Mouse (Mus musculus): ENCODE results near the gene Cab39. TPM values are rescaled to one million over a fixed set of nuclear protein-coding genes. Genes with fewer than 3 reads are reported as not detected.

Cab39 gene
- polyA plus RNA-seq (2014; fragmentation: Nextera tagmentation; extraction: Ambion mirVana) = 39.7 and 41.4 TPM in 2 replicates

DNA sequence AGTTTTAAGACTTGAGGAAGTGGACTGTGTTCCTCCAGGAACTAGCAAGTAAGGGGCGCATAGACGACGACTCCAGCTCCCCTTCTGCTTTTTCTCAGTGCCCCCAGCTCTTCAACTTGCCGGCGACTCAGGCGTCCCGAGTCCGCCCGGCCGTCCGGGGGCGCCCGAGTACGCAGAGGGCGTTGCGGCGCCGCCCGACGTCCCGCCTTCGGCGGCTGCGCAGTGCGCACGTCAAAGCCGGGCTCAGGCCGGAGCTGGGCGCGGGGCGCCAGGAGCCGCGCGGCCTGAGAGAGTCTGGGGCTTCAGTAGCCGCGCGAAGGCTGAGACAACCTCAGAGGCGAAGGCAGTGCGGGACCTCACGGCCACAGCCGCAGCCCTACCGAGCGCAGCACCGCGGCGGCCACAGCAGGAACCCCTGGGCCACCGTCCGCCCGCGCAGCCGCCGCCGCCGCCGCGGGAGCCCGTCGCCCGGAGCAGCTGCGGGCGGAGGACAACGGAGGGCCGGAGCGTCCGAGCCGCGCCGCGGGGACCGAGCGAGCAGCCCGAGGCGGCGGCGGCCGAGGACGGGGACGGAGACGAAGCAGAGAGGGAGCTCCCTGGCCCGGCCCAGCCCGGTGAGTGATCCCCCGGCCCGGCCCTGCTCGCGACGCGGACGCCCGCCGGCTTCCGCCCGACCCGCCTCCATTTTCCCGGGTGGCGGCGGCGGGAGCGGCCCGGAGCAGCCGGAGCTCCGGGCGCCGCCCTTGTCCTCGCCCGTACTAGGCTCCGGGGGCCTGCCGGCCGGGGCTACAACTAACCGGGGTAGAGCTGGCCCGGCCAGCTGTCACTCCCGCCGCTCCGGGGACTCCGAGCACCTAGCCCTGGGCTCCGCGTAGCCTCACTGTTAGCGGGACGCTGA lies at the start of gene Cab39:
Gene Cab39 (plus strand): TSS at position 234 of the 898 bp plus-strand sequence.
- peaks cover 10% of the 10 kb centered on the region for H3K36me3 ChIP-seq (ENCODE audit: control insufficient read depth, insufficient read depth, low read length)
- peak within 1 kb of the TSS; percentile 75 to 97 for H3K27ac ChIP-seq (replicated peaks in 1 of 2; ENCODE audit: control insufficient read depth in 1 of 2, insufficient read depth in 1 of 2, low read depth in 2 of 2, low read length in 2 of 2)
- under 1% methylated on average over 93 of the region's 118 CpGs for WGBS
- H3K4me1 ChIP-seq (ENCODE audit: control insufficient read depth in 2 of 2, insufficient read depth in 2 of 2, low read length in 2 of 2) = peaks cover 2 to 20% of the 10 kb centered on the region in 2 experiments; a peak in 3 of 4 replicates
- H3K9ac ChIP-seq (ENCODE audit: low read length) = peak within 1 kb of the TSS; percentile 98
- H3K9me3 ChIP-seq (ENCODE audit: control insufficient read depth, low read length) = no peaks in the 10 kb centered on the region
- ATAC-seq (ENCODE audit: insufficient number of reproducible peaks, insufficient read depth, low FRiP score, low read depth) = peak; percentile 90
- H3K27me3 ChIP-seq (ENCODE audit: control insufficient read depth, insufficient read depth, low read length) = no peaks in the 10 kb centered on the region
- H3K4me2 ChIP-seq (ENCODE audit: low read length) = peak within 1 kb of the TSS; percentile 81
- peak within 1 kb of the TSS; percentile 74 to 99 for H3K4me3 ChIP-seq (ENCODE audit: control insufficient read depth in 1 of 2, insufficient read depth in 1 of 2, low read depth in 1 of 2, low read length in 2 of 2)

DNA sequence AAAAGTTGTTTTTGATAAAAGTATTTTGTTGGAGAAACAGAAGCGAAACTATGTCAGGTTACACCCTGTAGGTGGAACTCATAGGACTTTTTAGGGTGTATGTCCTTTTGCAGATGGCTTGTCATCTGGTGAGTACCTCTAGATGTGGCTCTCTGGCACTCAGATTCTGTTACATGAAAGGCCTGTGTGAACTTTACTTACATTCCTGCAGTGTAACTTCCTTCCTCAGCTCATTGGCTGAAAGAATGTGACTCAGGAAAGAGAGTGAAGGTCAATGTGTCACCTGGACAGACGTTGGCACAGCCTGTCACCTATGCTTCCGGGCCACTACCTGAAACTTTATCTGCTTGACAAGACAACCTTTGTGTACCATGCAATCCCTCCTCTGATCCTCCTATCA lies 48.7 kb upstream of the Cab39 start:
- Histone ChIP-seq H3K4me3 (ENCODE audit: control insufficient read depth in 1 of 2, insufficient read depth in 1 of 2, low read depth in 1 of 2, low read length in 2 of 2) (no peak overlapping the region), H3K4me2 (ENCODE audit: low read length) (no peak overlapping the region), H3K9ac (ENCODE audit: low read length) (no peak overlapping the region), H3K27ac (replicated peaks in 1 of 2; ENCODE audit: control insufficient read depth in 1 of 2, insufficient read depth in 1 of 2, low read depth in 2 of 2, low read length in 2 of 2) (no peak overlapping the region), H3K9me3 (ENCODE audit: control insufficient read depth, low read length) (no peaks in the 10 kb centered on the region), H3K4me1 (ENCODE audit: control insufficient read depth in 2 of 2, insufficient read depth in 2 of 2, low read length in 2 of 2) (no peaks in the 10 kb centered on the region), H3K36me3 (ENCODE audit: control insufficient read depth, insufficient read depth, low read length) (no peaks in the 10 kb centered on the region), H3K27me3 (ENCODE audit: control insufficient read depth, insufficient read depth, low read length) (no peaks in the 10 kb centered on the region)
- ATAC-seq (ENCODE audit: insufficient number of reproducible peaks, insufficient read depth, low FRiP score, low read depth) = no peak
- 79% methylated on average over 3 of the region's 3 CpGs for WGBS

DNA sequence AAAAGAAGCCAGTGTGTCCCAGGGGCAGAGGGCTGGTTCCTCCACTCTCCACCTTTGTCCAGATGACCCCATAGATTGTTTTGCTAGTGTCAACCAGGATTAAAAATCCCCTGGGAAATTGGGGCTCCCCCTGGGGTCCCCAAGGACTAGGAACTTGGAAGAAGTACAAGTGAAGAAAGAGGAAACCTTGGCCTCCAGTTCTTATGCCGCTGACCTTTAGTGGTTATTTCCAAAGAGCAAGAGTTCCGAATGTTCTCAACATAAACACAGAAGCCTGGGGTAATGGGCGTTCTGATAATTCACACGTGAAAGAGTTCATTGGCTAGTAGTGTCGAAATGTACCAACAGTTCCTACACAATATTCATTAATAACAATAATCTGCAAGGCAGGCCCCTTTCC lies 46.7 kb upstream of the Cab39 start:
- peaks cover 5 to 8% of the 10 kb centered on the region in 2 experiments for H3K4me1 ChIP-seq (ENCODE audit: control insufficient read depth in 2 of 2, insufficient read depth in 2 of 2, low read length in 2 of 2)
- no peak overlapping the region for H3K4me3 ChIP-seq (ENCODE audit: control insufficient read depth in 1 of 2, insufficient read depth in 1 of 2, low read depth in 1 of 2, low read length in 2 of 2)
- H3K4me2 ChIP-seq (ENCODE audit: low read length) = no peak overlapping the region
- no peaks in the 10 kb centered on the region for H3K27me3 ChIP-seq (ENCODE audit: control insufficient read depth, insufficient read depth, low read length)
- no peaks in the 10 kb centered on the region for H3K36me3 ChIP-seq (ENCODE audit: control insufficient read depth, insufficient read depth, low read length)
- WGBS = 86% methylated on average over 5 of the region's 5 CpGs
- no peak for ATAC-seq (ENCODE audit: insufficient number of reproducible peaks, insufficient read depth, low FRiP score, low read depth)
- no peak overlapping the region for H3K27ac ChIP-seq (replicated peaks in 1 of 2; ENCODE audit: control insufficient read depth in 1 of 2, insufficient read depth in 1 of 2, low read depth in 2 of 2, low read length in 2 of 2)
- no peaks in the 10 kb centered on the region for H3K9me3 ChIP-seq (ENCODE audit: control insufficient read depth, low read length)
- H3K9ac ChIP-seq (ENCODE audit: low read length) = no peak overlapping the region

DNA sequence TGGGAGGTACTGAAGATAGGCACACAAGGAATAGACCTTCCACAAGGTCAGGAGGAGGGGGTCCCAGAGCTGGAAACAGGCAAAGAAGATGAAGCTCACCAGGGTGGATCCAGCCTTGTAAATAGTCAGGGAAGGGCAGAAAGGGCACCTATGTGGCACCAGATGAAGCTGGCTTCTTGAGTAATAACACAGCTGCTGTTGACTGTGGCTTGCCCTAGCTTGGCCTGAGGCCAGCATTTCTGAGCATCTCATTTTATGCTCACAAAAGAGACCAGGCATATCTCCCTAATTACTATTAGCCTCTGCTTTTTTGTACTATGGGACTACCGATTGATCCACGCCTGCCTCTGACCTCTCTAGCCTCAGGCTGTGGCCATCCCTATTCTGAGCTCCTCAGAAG lies 43.4 kb upstream of the Cab39 start:
- 87% methylated on average over 2 of the region's 2 CpGs for WGBS
- Histone ChIP-seq H3K36me3 (ENCODE audit: control insufficient read depth, insufficient read depth, low read length) (no peaks in the 10 kb centered on the region), H3K4me3 (ENCODE audit: control insufficient read depth in 1 of 2, insufficient read depth in 1 of 2, low read depth in 1 of 2, low read length in 2 of 2) (no peak overlapping the region), H3K4me1 (ENCODE audit: control insufficient read depth in 2 of 2, insufficient read depth in 2 of 2, low read length in 2 of 2) (peaks cover 8 to 12% of the 10 kb centered on the region in 2 experiments), H3K27me3 (ENCODE audit: control insufficient read depth, insufficient read depth, low read length) (no peaks in the 10 kb centered on the region), H3K9ac (ENCODE audit: low read length) (no peak overlapping the region), H3K4me2 (ENCODE audit: low read length) (no peak overlapping the region), H3K9me3 (ENCODE audit: control insufficient read depth, low read length) (no peaks in the 10 kb centered on the region), H3K27ac (replicated peaks in 1 of 2; ENCODE audit: control insufficient read depth in 1 of 2, insufficient read depth in 1 of 2, low read depth in 2 of 2, low read length in 2 of 2) (no peak overlapping the region)
- no peak for ATAC-seq (ENCODE audit: insufficient number of reproducible peaks, insufficient read depth, low FRiP score, low read depth)

DNA sequence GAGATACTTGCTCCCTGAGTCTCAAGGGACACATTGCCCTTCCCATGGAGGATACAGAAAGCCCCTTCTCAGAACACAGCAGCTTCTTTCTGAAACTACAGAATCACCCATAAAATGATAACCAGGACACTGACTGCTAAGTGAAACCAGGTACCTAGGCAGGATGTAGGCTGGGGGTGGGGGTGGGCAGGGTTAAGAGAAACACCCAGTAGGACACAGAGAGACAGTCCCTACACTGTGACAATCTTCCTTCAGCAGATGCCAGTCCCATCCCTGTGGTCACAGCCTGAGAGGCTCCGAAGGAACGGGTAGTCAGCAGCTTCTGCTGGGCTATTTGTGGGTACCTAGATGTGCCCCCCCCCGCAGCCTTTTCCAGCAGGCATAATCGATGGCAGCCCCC lies 42.6 kb upstream of the Cab39 start:
- H3K4me2 ChIP-seq (ENCODE audit: low read length) = no peak overlapping the region
- ATAC-seq (ENCODE audit: insufficient number of reproducible peaks, insufficient read depth, low FRiP score, low read depth) = no peak
- WGBS = 66% methylated on average over 4 of the region's 4 CpGs

DNA sequence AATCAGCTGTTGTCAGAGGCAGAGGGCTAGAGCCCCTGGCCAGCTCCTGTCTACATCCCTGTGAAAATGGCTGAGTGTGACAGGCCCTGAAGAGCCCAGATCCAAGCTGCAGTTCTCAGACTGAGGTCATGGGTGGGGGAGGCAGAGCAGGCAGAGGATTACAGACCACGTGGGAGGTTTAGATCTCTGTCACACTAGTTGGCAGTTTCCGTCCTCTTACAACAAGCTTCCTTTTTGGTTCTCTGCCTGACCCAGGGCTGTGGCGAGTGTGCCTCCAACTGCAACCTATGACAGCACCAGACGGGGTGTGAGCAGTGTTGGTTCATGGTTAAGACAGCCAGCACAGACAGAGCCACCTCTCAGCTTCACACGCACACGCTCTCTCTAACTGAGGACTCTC lies 41.7 kb upstream of the Cab39 start:
- ATAC-seq (ENCODE audit: insufficient number of reproducible peaks, insufficient read depth, low FRiP score, low read depth) = peak; percentile 38
- Histone ChIP-seq H3K4me2 (ENCODE audit: low read length) (no peak overlapping the region), H3K4me1 (ENCODE audit: control insufficient read depth in 2 of 2, insufficient read depth in 2 of 2, low read length in 2 of 2) (peaks cover 8 to 12% of the 10 kb centered on the region in 2 experiments), H3K4me3 (ENCODE audit: control insufficient read depth in 1 of 2, insufficient read depth in 1 of 2, low read depth in 1 of 2, low read length in 2 of 2) (no peak overlapping the region), H3K9ac (ENCODE audit: low read length) (peak overlapping the region; percentile 0; the same call in 1 of the 2 replicates), H3K9me3 (ENCODE audit: control insufficient read depth, low read length) (no peaks in the 10 kb centered on the region), H3K27ac (replicated peaks in 1 of 2; ENCODE audit: control insufficient read depth in 1 of 2, insufficient read depth in 1 of 2, low read depth in 2 of 2, low read length in 2 of 2) (peak overlapping the region; percentile 0 to 18; a peak in 2 of 4 replicates), H3K27me3 (ENCODE audit: control insufficient read depth, insufficient read depth, low read length) (no peaks in the 10 kb centered on the region), H3K36me3 (ENCODE audit: control insufficient read depth, insufficient read depth, low read length) (no peaks in the 10 kb centered on the region)
- WGBS = 27% methylated on average over 6 of the region's 6 CpGs

More for the DNA sequence above, 42.6 kb upstream of the Cab39 start:
- Histone ChIP-seq H3K36me3 (ENCODE audit: control insufficient read depth, insufficient read depth, low read length) (no peaks in the 10 kb centered on the region), H3K4me3 (ENCODE audit: control insufficient read depth in 1 of 2, insufficient read depth in 1 of 2, low read depth in 1 of 2, low read length in 2 of 2) (no peak overlapping the region), H3K9me3 (ENCODE audit: control insufficient read depth, low read length) (no peaks in the 10 kb centered on the region), H3K4me1 (ENCODE audit: control insufficient read depth in 2 of 2, insufficient read depth in 2 of 2, low read length in 2 of 2) (peaks cover 8 to 12% of the 10 kb centered on the region in 2 experiments), H3K9ac (ENCODE audit: low read length) (no peak overlapping the region), H3K27ac (replicated peaks in 1 of 2; ENCODE audit: control insufficient read depth in 1 of 2, insufficient read depth in 1 of 2, low read depth in 2 of 2, low read length in 2 of 2) (no peak overlapping the region), H3K27me3 (ENCODE audit: control insufficient read depth, insufficient read depth, low read length) (no peaks in the 10 kb centered on the region)

DNA sequence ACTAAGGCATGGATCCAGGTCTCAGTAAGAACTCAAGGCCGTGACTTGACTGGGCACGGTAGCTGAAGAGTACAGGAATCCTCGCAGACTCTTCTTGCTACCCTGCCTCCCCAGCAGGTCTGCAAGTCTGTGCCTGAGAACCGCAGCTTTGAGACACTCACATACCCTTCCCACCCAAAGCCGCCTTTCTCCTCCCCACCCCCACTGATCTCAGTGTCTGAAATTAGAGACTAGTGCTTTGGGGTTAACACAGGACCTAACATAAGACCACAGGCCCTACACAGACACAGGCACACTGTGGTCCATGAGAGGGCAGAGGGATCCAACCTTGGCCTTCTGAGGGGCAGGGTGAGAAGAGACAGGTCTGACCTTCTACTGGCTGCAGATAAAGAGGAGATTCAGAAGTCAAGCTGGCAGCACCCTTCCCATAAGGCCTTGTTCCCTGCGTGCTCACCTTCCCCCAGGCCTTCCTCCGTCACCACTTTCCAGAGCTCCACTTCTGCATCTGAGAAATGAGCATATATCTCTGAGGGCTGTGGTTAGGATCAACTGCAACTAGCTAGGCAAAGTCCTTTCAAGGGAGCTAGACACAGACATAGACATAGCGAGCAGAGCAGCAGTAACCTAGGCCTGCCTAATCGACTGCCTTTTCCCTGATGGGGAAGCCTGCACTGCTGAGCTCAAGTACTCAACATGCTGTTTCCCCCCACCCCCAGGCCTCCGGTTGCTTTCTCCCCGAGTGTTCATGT lies 41.1 kb upstream of the Cab39 start:
- peak overlapping the region; percentile 0 to 18; a peak in 2 of 4 replicates for H3K27ac ChIP-seq (replicated peaks in 1 of 2; ENCODE audit: control insufficient read depth in 1 of 2, insufficient read depth in 1 of 2, low read depth in 2 of 2, low read length in 2 of 2)
- peaks cover 8 to 12% of the 10 kb centered on the region in 2 experiments for H3K4me1 ChIP-seq (ENCODE audit: control insufficient read depth in 2 of 2, insufficient read depth in 2 of 2, low read length in 2 of 2)
- no peak overlapping the region for H3K4me2 ChIP-seq (ENCODE audit: low read length)
- WGBS = 74% methylated on average over 11 of the region's 11 CpGs
- H3K36me3 ChIP-seq (ENCODE audit: control insufficient read depth, insufficient read depth, low read length) = no peaks in the 10 kb centered on the region
- no peak for ATAC-seq (ENCODE audit: insufficient number of reproducible peaks, insufficient read depth, low FRiP score, low read depth)
- H3K27me3 ChIP-seq (ENCODE audit: control insufficient read depth, insufficient read depth, low read length) = no peaks in the 10 kb centered on the region
- H3K4me3 ChIP-seq (ENCODE audit: control insufficient read depth in 1 of 2, insufficient read depth in 1 of 2, low read depth in 1 of 2, low read length in 2 of 2) = no peak overlapping the region
- no peaks in the 10 kb centered on the region for H3K9me3 ChIP-seq (ENCODE audit: control insufficient read depth, low read length)
- H3K9ac ChIP-seq (ENCODE audit: low read length) = no peak overlapping the region
